9 mouse cellular contexts compared by ENCODE assay signal in the genomic region with DNA sequence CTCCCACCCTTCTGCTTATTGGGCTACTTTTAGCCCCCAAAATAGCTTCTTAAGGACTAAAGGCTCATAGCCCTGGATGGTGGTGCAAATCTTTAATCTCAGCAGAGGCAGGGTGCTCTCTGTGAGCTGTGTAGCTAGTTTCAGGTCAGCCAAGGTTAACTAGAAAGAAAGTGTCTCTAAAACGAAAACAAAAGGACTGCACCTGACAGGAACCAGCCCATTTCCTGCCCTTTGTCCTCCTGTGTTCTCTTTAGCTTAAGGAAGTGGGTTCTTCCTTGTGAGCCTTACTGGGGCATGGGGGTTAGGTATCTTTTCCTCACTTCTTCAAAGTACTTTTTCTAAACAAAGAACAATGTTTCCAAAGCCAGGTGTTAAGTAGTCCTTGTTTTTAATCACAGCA. TPM values are rescaled to one million over a fixed set of nuclear protein-coding genes. Genes with fewer than 3 reads are reported as not detected.
DNase-seq lines count a peak whose midpoint lies in the region; ATAC-seq and TF ChIP-seq lines count a peak whose summit lies in the region.
"Had no signal": no experiment of that assay in that cellular context is flagged by ENCODE, and none has a peak within 500 bp of the region (broad histone marks: within the 10 kb centered on the region; RNA-seq: fewer than 3 reads in every experiment).

No protein-coding gene starts in this region.

- H3K27ac ChIP-seq in layer of hippocampus, adult 2 months = peak overlapping the region; percentile 49

- H3K4me3 ChIP-seq in layer of hippocampus, adult 2 months = no peak overlapping the region

- ATAC-seq in CD4-positive, CD25-positive, alpha-beta regulatory T cell, adult 4 months = peak; percentile 88
- peak; percentile 91 for ATAC-seq in activated CD4-positive, CD25-positive, alpha-beta regulatory T cell, adult 4 months
- no peak for ATAC-seq in erythroblast, adult 5-6 weeks (replicated peaks; ENCODE audit: low FRiP score, poor library complexity, severe bottlenecking)

- no peak for TF ChIP-seq CTCF in layer of hippocampus, adult 2 months (conservative IDR thresholded peaks at IDR 0.05)

- no peak for DNase-seq in layer of hippocampus, adult 2 months (ENCODE audit: low spot score in 2 of 2)
- no peak for DNase-seq in layer of hippocampus, postnatal 14 days (ENCODE audit: low spot score in 2 of 2)
- peak; percentile 17 to 37 for DNase-seq in natural killer cell, adult 2 months (ENCODE audit: low spot score in 2 of 2)
- no peak for DNase-seq in layer of hippocampus, adult 8-10 months (ENCODE audit: low spot score in 2 of 2)
- no peak for DNase-seq in spleen, postnatal 4 days (ENCODE audit: low spot score in 2 of 2)
- DNase-seq: cerebellum, adult 9-11 months had no signal

RNA-seq across cellular contexts. Expression of gene Pdk1, which starts 6.5 kb away (rescaled TPM):
- 10 to 100 TPM; 38.8 to 39.5 TPM for total RNA-seq in layer of hippocampus, adult 2 months (2021)
- total RNA-seq in layer of hippocampus, postnatal 14 days (2021) = 10 to 100 TPM; 30.1 to 33.5 TPM
- polyA plus RNA-seq in CD4-positive, CD25-positive, alpha-beta regulatory T cell, adult 4 months (2017; shearing (Covaris generic)) = 10 to 100 TPM; 37.4 to 41.7 TPM
- 10 to 100 TPM; 27.8 to 41.8 TPM for polyA plus RNA-seq in activated CD4-positive, CD25-positive, alpha-beta regulatory T cell, adult 4 months (2017; shearing (Covaris generic))
- total RNA-seq in layer of hippocampus, adult 8-10 months (2022) = 10 to 100 TPM; 41.2 to 50.9 (median 47.0) TPM
- 3.8 and 8.1 TPM in 2 replicates for total RNA-seq in erythroblast, adult 5-6 weeks (2015; ENCODE audit: low replicate concordance)
- 6.4 and 8.1 TPM in 2 replicates for total RNA-seq in erythroblast, adult 5-6 weeks (2017; ENCODE audit: low replicate concordance)

Comparison
In these comparisons a context has a peak if more than half of its experiments do, and no peak if none do; other contexts are left out.
1. DNase-seq: peak in natural killer cell, adult 2 months (2 of 2); none in layer of hippocampus, adult 2 months (0 of 2), layer of hippocampus, postnatal 14 days (0 of 2), layer of hippocampus, adult 8-10 months (0 of 2) and spleen, postnatal 4 days (0 of 2).